Mouse (Mus musculus) heart, postnatal 0 days (tissue): Measurements from ENCODE around the gene Ntm.

ENCODE experiments used
- CTCF ChIP-seq: IDR thresholded peaks from 2 replicates; pipeline ENCODE4 v1.5.1; 2016; ENCODE audit warnings: antibody characterized with exemption, control low read depth, low read depth
- EP300 ChIP-seq: IDR thresholded peaks from 2 replicates; pipeline ENCODE4 v1.6.1; 2016; ENCODE audit warnings: antibody characterized with exemption, low read depth

GRCm38 (mm10) chr9:29568571-29568970, 394.4 kb downstream of the Ntm start:
- TF ChIP-seq EP300 (no peak), CTCF (no peak)
